Mouse (Mus musculus) heart, adult 2 months (tissue): Measurements from ENCODE around the gene Mbd5.

Experiments
- CTCF ChIP-seq: fragments of 200-600 bp; IDR thresholded peaks from 2 replicates; pipeline ENCODE4 v1.8.1; 2022; ENCODE audit warnings: antibody characterized with exemption, mild to moderate bottlenecking, moderate library complexity
- EP300 ChIP-seq: fragments of 200-500 bp; IDR thresholded peaks from 2 replicates; pipeline ENCODE4 v1.6.1; 2011; ENCODE audit warnings: low read depth, low read length, control low read depth; ENCODE audit not compliant: insufficient read depth
- POLR2A ChIP-seq: fragments of 200-500 bp; IDR thresholded peaks from 2 replicates; pipeline ENCODE4 v1.6.1; 2011; ENCODE audit warnings: mild to moderate bottlenecking, low read depth, low read length, control low read depth; ENCODE audit not compliant: insufficient read depth

- TF ChIP-seq CTCF (peak; percentile 79), POLR2A (no peak), EP300 (0 out of 2 replicates have a peak, but pooled peaks have one; percentile 12)
These were observed 409.7 kb downstream of the Mbd5 start for GRCm38 (mm10) chr2:49358839-49359520.
